Mouse (Mus musculus) ovary, postnatal 36 days (tissue): Measurements from ENCODE around the gene Gar1.

Experiments used
- DNase-seq: peaks from one replicate; pipeline ENCODE4 v3.0.0; 2022; ENCODE audit warnings: low spot score, mixed read lengths

Gene Gar1

DNA sequence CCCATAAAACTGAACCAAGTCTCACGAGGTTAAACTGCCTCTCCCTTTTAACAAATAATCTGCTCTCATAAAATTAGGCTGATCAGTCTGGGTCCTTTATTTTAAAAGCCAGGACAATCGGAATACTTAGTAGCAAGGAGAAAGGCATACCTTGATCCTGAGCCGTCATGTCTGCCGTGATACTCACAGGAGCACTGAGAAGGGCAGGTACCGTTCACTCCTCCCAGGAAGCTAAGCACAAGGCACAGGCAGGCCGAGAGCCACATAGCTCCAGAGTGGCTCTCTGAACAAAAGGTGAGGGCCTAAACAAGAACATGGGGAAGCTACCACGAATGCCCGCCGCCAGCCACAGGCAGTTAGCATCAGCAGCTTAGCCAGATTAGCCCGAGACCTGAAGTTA is 27.4 kb downstream of the Gar1 start, which contains the start of gene Lrit3:
TSS of gene Lrit3 (minus strand) at position 266 of the 400 bp plus-strand sequence.
- no peak for DNase-seq

DNA sequence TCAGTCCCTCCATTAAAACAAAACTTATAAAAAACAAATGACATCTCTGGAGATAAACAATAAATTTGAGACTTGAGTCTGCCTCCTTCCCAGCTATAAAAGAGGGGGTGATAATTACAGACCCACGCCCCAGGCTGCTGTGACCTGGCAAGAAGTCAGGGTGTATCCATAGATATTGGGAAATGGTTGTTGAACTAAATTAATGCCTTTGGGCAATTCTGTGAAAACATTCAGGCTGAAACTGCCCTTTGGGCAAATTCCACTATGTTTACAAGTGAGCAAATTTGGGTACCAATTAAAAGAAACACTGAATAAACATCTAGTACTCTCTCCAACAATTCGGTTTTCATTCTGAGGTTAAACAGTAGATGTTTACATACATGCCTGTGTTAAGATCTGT is 32.2 kb downstream of the Gar1 start:
- no peak for DNase-seq

DNA sequence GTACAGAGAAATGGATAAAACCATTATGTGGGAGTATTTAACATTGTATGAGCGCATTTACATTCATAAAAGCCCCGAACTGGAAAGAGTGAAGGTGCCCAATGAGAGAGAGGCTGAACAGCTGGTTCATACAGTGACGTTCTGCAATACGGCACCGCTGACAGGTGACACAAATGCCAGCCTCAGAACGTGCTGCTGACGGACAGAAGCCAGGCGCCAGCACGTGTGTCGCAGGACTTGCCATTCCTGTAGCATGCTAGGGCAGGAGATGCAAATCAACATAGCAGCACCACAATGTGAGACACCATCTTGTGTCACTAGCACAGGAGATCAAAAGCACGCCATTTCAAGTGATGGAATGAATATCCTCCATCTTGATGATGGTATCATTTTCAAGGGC is 32.6 kb downstream of the Gar1 start:
- no peak for DNase-seq

DNA sequence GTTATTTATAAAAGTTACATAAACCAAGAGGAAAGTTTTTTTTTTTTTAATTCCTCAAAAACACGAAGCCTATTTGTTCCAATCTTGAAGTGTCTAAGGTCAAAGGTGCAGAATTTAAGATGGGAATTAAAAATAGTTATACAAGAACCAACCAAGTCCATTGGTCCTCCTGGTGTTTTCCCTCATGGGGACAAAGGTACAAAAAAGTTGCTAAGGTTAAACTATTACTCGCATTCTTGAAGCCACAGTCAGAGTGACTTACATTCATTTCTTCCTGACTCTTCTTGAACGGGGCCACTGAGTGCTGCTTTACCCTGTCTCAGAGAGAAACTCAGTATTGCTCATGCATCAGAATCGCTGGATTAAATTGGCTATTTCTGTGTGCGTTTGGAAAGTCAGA is 33.9 kb downstream of the Gar1 start:
- no peak for DNase-seq

DNA sequence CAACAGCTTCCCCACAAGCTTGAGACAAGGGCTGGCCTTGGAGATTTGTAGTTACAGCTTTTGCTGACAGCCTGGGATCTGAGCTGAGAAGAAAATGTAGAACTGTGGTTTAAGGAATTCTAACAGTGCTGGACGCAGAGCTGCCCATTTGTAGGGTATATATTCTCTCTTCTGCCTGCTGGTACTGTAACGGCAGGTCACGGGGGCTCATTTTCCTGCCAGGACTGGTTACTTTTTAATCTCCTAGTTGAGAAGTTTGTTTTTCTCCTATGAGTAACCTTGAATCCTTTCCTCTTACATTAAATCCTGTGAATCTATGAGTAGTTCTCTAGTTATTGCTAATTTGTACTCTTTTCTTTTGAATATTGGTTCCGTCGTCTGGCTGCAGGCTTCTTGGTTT is 37.4 kb downstream of the Gar1 start:
- DNase-seq = no peak

DNA sequence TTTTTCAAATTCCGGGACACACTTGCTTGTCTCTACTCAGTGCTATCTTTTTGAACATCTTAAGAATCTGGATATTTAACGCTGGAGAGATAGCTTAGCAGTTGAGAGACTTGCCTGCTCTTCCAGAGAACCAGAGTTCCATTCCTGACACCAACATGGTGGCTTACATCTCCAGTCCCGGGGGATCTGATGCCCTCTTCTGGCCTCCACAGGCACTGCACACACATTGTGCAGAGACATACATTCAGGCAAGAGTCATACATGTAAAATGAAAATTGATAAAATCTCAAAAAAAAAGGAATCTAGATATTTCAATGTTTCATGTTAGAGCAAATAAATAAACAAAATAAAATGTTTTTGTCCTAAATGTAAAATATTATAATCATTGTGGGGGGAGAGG is 48.5 kb downstream of the Gar1 start:
- DNase-seq = no peak

DNA sequence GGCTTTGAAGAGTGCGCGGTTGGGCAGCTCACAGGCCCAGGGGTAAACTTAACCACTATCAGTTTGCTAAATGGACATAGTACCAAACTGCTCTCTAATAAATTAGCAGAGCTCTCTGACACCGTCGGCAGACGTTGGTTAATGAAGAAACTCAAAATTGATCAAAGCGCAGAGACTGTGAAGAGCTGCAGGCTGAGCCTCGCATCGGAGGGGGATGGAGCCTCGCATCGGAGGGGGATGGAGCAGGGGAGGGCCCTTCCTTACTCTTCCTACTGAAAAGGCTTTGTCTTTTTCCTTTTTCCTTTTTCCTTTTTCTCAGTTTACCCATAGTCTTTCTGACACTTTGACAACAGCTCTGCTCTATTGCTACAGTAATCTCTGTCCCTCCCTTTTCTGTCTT is 49.8 kb downstream of the Gar1 start:
- DNase-seq = no peak
